Mouse (Mus musculus): Measurements from ENCODE around the gene Nebl. TPM values are rescaled to one million over a fixed set of nuclear protein-coding genes. Genes with fewer than 3 reads are reported as not detected.
"Not testable (repeated sequence)": the region's sequence is repeated elsewhere in the genome, so short reads cannot be mapped to it uniquely, and the experiment has no call there.

Nebl gene
- total RNA-seq, 2 experiments from 2014 or later = 129 to 143 TPM

GRCm38 (mm10) chr2:17295257-17295656 lies 436.0 kb downstream of the Nebl start:
- DNase-seq (ENCODE audit: low spot score in 2 of 2) = not testable (repeated sequence)

Small RNAs within 50 kb of the gene (microRNA-seq; reads per million reads assigned to microRNA genes)
- 0 reads per million in 2 experiments for gene Mir6419

All from layer of hippocampus, adult 18-20 months (tissue).